Mouse (Mus musculus): ENCODE measurements around the gene Dhrs7c.

Dhrs7c gene

DNA sequence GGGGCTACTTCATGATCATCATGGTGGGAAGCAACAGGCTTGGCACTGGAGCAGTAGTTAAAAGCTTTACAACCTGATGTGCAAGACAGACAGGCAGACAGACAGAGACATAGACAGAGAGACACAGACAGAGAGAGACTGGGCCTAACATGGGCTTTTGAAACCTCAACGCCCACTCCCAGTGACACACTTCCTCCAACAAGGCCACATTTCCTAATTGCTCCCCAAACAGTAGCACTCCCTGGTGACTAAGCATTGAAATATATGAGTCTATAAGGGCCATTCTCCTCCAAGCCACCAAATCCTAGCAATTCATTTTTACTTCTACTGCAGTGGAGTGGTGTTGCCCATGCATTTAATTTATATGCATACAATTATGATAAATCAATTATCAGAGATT, 41.8 kb downstream of the Dhrs7c start:
- DNase-seq (ENCODE audit: low spot score in 2 of 2), result no peak

DNA sequence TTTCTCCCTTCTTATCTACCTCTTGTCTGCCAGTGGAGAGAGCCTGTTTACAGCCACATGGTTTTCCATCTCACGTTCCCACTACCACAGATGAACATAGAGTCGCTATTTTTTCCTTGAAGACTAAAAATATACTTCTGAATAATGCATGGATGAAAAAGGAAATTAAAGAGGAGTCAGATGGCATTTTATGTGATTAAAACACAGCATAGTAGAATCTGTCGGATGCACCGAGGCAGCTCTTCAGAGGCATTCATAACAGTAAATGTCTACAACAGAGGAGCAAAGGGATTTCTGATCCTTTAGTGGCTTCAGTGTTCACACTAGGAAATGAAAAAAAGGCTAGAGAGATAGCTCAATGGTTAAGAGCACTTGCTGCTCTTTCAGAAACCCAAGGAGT, 47.2 kb downstream of the Dhrs7c start:
- DNase-seq (ENCODE audit: low spot score in 2 of 2), result no peak

DNA sequence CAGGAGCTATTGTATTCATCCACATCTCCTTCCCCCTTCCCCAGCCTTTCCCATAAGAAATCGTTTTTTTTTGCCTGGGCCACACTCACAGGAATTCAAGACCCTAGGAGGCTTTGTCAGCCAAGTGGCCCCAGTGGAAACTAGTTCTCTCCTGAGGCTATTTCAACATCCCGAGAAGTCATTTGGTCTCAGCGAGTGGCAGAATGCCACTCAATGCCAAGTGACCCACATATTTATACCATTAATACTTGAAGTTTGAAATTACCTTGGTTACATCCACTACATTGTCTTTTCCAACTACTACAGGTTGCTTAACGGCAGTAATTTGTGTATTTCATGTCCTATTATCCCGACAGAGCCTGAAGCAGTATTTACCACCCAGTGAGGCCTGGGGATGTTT, 53.8 kb downstream of the Dhrs7c start:
- DNase-seq (ENCODE audit: low spot score in 2 of 2), result no peak

DNA sequence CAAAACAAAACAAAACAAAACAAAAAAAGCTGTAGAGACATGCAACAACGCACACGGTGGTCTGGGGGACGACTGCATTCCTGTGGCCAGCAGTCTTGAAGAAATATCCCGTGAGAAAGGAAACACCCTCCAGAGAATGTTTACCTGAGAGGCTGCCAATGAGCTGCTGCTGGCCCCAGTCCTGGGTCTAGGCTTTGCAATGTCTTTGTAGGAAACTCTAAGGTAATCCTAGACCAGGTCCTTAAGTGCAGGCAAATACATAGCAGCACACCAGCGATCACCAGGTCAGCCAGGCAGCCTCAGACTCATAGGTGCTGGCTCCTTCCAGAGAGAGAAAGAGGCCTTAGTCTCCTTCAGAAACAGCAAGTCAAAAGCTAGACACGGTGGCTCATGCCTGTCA, 56.0 kb downstream of the Dhrs7c start:
- DNase-seq (ENCODE audit: low spot score in 2 of 2), result no peak

DNA sequence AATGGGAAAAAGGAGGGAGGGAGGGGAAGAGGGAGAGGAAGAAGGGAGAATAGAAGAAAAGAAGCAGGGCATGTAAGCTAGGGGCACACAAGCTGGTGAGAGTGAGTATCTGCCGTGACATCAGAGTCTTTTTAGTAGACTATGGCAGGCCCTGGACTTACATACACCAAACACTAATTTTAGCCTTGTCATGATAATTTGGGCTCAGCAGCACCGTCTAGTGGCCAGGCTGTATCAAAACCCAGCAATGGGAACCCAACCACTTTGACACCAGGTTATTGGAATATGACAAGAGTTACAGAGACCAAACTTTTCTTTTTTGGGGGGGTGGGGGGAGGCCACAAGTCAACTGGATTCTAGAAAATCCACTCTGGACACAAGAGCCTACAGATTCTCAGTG, 57.0 kb downstream of the Dhrs7c start:
- DNase-seq (ENCODE audit: low spot score in 2 of 2), result peak in 1 of 2 experiments; percentile 46

DNA sequence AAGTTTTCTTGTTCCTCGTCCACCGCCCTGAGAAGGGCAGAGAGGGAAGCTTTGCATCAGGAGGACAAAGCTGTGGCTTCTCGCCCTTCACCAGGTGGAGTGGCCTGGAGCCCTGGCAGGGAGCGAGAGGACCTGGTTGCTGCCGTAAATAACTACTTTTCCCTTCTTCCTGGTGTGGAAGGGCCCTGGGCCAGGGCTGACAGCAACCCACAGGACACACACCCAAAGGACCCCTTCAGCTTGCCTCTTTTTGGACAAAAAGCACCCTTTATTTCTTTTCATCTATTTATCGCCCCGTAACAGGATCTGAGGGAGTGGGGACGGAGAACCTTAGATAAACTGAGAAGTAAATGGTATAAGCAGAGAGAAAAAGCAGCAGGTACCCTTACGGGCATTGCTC, 60.5 kb downstream of the Dhrs7c start:
- DNase-seq (ENCODE audit: low spot score in 2 of 2), result no peak

DNA sequence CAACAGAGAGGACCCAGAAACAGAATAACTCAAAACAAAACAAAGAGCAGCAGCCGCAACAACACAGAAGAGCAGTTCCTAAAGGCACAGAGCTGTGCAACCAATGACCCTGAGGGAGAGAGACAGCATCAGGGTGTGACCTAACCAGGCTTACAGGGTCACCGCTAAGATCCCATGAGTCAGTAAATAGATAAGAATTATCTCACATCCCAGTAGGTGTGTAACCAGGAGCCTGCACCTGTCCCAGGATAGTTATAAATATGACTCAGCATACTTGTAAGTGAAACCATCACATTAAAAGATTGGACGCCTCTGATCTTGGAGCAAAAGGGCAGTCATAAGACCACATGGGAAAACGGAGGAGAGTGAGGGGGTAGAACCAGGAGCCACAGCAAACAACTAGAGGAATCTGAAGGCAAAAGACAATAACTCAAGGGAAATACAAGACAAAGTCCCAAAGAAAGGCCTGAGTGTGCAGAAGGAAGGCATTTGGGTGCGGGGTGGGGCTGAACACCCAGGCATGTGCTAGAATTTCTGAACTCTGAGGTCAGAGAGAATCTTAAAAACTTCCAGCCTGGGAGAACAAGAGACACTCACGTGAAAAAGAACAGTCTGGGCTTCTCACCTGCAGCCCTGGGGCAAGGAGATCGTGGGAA, 62.9 kb downstream of the Dhrs7c start:
- DNase-seq (ENCODE audit: low spot score in 2 of 2), result no peak

DNA sequence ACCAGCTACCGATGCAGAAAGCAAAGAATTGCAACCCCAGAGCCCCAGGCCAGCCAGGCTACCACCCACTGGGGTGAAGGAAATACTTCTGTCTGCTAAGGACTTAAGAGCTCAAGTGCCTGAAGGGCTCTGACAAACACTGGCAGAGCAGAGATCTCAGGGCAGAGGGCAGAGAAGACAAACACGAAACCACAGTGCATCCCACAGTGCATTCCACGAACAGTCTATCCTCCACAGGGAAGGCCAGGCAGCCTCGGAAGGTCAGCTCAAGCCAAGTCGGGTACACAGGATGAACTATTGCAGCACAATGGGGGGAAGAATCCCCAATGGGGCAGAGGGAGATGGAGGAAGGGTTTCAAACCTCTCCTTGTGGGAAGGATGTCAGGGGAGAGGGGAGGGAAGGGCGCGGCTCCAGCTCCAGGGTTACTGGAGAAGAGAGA, 63.4 kb downstream of the Dhrs7c start:
- DNase-seq (ENCODE audit: low spot score in 2 of 2), result no peak

DNA sequence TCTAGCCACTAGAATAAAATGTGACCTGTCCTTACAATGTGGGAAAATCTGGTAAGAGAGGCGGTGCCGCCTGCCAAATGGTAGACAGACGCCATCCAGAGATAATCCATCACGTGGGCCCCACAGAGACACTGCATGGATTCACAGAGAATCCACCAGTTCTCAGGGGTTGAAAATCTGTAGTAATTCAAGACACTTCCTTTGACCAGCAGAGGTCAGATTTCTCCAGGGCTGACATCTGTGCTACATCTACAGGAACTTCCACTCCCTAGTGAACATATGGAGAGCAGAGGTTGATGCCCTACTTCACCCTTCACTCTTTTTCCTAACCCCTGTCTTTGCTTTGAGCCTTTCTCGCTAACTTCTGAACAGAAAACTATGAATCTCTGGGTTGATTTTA, 67.1 kb downstream of the Dhrs7c start:
- no peak for DNase-seq (ENCODE audit: low spot score in 2 of 2)

Measured in spleen, postnatal 10 days (tissue).